Mouse (Mus musculus): ENCODE measurements at regions not wholly inside any gene's neighbourhood (a gene's known extent, or its start where the extent isn't known, plus 50 kb on each side); places are given as distances from the start of the nearest gene placed in this dataset.

DNA sequence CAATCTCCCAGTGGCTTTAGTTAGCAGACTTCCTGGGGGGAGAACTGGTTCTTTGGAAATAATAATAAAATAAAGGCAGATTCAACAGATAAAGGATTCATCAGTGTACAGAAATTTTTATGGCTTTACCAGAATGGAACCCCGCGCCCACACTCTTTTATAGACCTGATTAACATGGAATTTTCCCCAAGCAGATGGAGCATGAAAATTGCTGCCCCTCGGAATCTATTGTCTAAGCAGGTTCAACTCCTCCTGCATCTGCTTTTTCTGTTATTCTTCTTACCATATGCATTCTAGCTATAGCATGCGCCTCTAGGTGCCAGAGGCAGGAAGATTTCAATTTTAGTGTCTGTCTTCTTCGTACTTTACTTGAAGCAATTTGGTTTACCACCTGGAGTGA is 190.5 kb downstream of the Dyrk2 start:
- ATAC-seq (ENCODE audit: low FRiP score, low TSS enrichment) = no peak
- no peak for DNase-seq (ENCODE audit: low spot score)
- H3K4me2 ChIP-seq (replicated peaks; ENCODE audit: low read depth) = no peak overlapping the region
- 91% methylated on average over 5 of the region's 5 CpGs for WGBS
- H3K9me3 ChIP-seq (ENCODE audit: control insufficient read depth, low read length) = no peaks in the 10 kb centered on the region
- no peak overlapping the region for H3K4me3 ChIP-seq (ENCODE audit: low read depth, low read length)
- TF ChIP-seq CTCF (IDR thresholded peaks at IDR 0.05; ENCODE audit: low read depth) = no peak
- no peaks in the 10 kb centered on the region; the same call in 1 of the 2 replicates for H3K27me3 ChIP-seq (ENCODE audit: control insufficient read depth, insufficient read depth, low read length)
- no peak overlapping the region for H3K9ac ChIP-seq (ENCODE audit: low read length)
- H3K27ac ChIP-seq (replicated peaks) = no peak overlapping the region
- H3K4me1 ChIP-seq (replicated peaks; ENCODE audit: control insufficient read depth, insufficient read depth) = no peaks in the 10 kb centered on the region
- H3K36me3 ChIP-seq (ENCODE audit: control insufficient read depth, insufficient read depth, low read length) = no peaks in the 10 kb centered on the region

DNA sequence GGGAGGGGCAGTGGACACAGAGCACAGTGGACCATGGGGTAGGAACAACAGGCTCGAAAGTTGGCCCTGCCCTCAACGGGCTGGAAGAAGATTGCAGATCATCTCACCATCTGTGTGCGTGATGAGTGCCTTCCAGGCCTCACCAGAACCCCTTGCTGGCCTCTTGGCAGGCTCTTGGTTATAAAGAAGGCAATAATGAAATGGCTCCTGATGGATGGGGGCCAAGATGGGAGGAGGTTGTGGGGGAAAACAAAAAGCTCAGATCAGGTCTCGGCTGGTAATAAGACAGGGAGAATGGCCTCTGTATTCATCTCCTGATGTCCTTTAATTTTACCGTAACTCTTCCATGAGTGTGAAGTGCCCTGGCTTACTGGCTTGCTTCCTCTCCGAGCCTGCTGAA is 189.1 kb downstream of the Dyrk2 start:
- TF ChIP-seq EP300 (optimal IDR thresholded peaks at IDR 0.05) (no peak), CTCF (IDR thresholded peaks at IDR 0.05; ENCODE audit: low read depth) (no peak)
- Histone ChIP-seq H3K36me3 (ENCODE audit: control insufficient read depth, insufficient read depth, low read length) (no peaks in the 10 kb centered on the region), H3K27ac (replicated peaks) (no peak overlapping the region), H3K4me2 (replicated peaks; ENCODE audit: low read depth) (no peak overlapping the region), H3K4me1 (replicated peaks; ENCODE audit: control insufficient read depth, insufficient read depth) (no peaks in the 10 kb centered on the region), H3K9ac (ENCODE audit: low read length) (no peak overlapping the region), H3K27me3 (ENCODE audit: control insufficient read depth, insufficient read depth, low read length) (no peaks in the 10 kb centered on the region; the same call in 1 of the 2 replicates), H3K9me3 (ENCODE audit: control insufficient read depth, low read length) (no peaks in the 10 kb centered on the region), H3K4me3 (ENCODE audit: low read depth, low read length) (no peak overlapping the region)
- DNase-seq (ENCODE audit: low spot score) (no peak), ATAC-seq (ENCODE audit: low FRiP score, low TSS enrichment) (no peak)
- WGBS = 78% methylated on average over 6 of the region's 6 CpGs

DNA sequence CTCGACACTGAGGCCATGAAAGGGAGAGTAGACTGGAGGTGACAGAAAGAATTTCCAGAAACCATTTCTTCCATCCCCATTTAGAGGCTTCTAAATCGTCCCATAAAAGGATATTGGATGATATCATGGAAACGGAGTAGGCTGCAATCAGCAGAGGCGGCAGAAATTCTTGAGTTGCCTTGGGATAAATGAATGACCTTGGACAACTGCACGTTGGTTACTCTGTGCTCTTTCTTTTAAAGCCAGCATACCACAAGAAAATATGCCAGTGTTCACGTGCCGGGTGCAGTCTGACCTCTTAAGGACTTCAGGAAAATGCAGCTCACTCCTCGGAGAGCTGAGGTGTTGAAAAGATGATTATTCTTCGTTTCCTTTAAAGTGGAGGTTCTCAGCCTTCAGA is 186.7 kb downstream of the Dyrk2 start:
- TF ChIP-seq EP300 (optimal IDR thresholded peaks at IDR 0.05) = no peak
- no peak for TF ChIP-seq CTCF (IDR thresholded peaks at IDR 0.05; ENCODE audit: low read depth)
- no peaks in the 10 kb centered on the region for H3K4me1 ChIP-seq (replicated peaks; ENCODE audit: control insufficient read depth, insufficient read depth)

DNA sequence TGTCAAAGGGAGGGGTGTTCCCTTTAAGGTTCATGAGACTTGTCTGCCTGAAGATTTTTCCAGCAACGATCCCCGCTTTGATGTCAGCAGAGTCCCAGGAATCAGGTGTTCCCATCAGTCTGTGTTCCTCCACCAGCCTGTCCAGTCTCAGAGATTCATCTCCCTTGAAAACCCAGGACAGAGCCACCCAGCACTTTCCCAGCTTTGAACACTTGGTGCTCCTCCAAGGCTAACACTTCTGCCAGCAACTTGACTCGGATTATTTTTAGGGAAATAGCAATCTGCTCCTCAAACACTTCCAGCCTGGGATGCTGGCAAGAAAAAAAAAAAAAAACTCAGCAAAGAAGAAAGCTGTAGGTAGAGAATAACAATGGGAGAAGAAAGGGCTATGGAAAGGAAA is 170.7 kb downstream of the Dyrk2 start:
- no peak for TF ChIP-seq CTCF (IDR thresholded peaks at IDR 0.05; ENCODE audit: low read depth)
- TF ChIP-seq EP300 (optimal IDR thresholded peaks at IDR 0.05) = no peak
- Histone ChIP-seq H3K9ac (ENCODE audit: low read length) (no peak overlapping the region), H3K4me3 (ENCODE audit: low read depth, low read length) (no peak overlapping the region), H3K27ac (replicated peaks) (no peak overlapping the region), H3K27me3 (ENCODE audit: control insufficient read depth, insufficient read depth, low read length) (no peaks in the 10 kb centered on the region), H3K9me3 (ENCODE audit: control insufficient read depth, low read length) (no peaks in the 10 kb centered on the region), H3K36me3 (ENCODE audit: control insufficient read depth, insufficient read depth, low read length) (no peaks in the 10 kb centered on the region), H3K4me1 (replicated peaks; ENCODE audit: control insufficient read depth, insufficient read depth) (no peaks in the 10 kb centered on the region), H3K4me2 (replicated peaks; ENCODE audit: low read depth) (no peak overlapping the region)
- DNase-seq (ENCODE audit: low spot score) (no peak), ATAC-seq (ENCODE audit: low FRiP score, low TSS enrichment) (no peak)
- 63% methylated on average over 3 of the region's 3 CpGs for WGBS

More for the DNA sequence above, 186.7 kb downstream of the Dyrk2 start:
- Histone ChIP-seq H3K4me2 (replicated peaks; ENCODE audit: low read depth) (no peak overlapping the region), H3K4me3 (ENCODE audit: low read depth, low read length) (no peak overlapping the region), H3K27ac (replicated peaks) (no peak overlapping the region), H3K9me3 (ENCODE audit: control insufficient read depth, low read length) (no peaks in the 10 kb centered on the region), H3K27me3 (ENCODE audit: control insufficient read depth, insufficient read depth, low read length) (no peaks in the 10 kb centered on the region; the same call in 1 of the 2 replicates), H3K9ac (ENCODE audit: low read length) (no peak overlapping the region), H3K36me3 (ENCODE audit: control insufficient read depth, insufficient read depth, low read length) (no peaks in the 10 kb centered on the region)
- no peak for ATAC-seq (ENCODE audit: low FRiP score, low TSS enrichment)
- 67% methylated on average over 9 of the region's 9 CpGs for WGBS
- DNase-seq (ENCODE audit: low spot score) = no peak

DNA sequence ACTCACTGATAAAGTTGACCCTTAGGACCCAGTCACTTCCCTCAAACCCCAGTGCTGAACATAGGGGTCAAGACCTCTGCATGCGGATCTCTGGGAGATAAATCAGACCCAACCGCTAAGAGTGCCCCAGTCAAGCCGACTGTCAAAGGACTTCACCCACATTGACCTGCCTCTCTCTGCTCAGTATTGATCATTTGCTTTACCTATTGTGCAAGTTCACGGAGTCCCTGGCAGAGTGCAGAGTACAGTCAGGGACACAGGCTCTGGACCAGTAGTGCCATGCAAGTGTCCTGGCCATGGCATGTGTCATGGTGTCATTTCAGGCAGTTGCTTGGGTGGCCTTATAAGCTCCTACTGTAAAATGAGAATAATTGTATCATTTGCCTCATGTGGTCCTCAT is 169.9 kb downstream of the Dyrk2 start:
- Histone ChIP-seq H3K27ac (replicated peaks) (no peak overlapping the region), H3K4me1 (replicated peaks; ENCODE audit: control insufficient read depth, insufficient read depth) (no peaks in the 10 kb centered on the region), H3K9ac (ENCODE audit: low read length) (no peak overlapping the region), H3K4me3 (ENCODE audit: low read depth, low read length) (no peak overlapping the region), H3K36me3 (ENCODE audit: control insufficient read depth, insufficient read depth, low read length) (no peaks in the 10 kb centered on the region), H3K4me2 (replicated peaks; ENCODE audit: low read depth) (no peak overlapping the region), H3K9me3 (ENCODE audit: control insufficient read depth, low read length) (no peaks in the 10 kb centered on the region), H3K27me3 (ENCODE audit: control insufficient read depth, insufficient read depth, low read length) (no peaks in the 10 kb centered on the region)
- DNase-seq (ENCODE audit: low spot score) = no peak
- ATAC-seq (ENCODE audit: low FRiP score, low TSS enrichment) = no peak
- TF ChIP-seq EP300 (optimal IDR thresholded peaks at IDR 0.05) (no peak), CTCF (IDR thresholded peaks at IDR 0.05; ENCODE audit: low read depth) (no peak)
- 91% methylated on average over 4 of the region's 4 CpGs for WGBS

DNA sequence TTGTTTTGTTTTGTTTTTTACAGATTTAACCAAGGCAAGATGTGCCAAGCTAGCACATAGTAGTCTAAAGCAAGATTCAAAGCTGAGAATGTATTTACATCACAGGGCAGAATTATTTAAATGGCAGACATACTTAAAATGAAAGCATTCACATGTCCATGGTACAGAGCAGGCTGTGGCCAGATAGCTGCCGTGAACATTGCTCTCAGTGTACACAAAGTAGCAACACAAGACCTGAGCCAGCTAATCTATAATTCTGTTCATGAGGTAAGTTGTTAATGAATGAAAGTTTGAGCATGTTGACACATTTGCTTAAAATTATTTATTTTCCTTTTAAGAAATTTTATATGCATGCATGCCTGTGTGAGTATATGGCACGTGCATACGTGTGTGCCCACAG is 164.0 kb downstream of the Dyrk2 start:
- ATAC-seq (ENCODE audit: low FRiP score, low TSS enrichment) (no peak), DNase-seq (ENCODE audit: low spot score) (no peak)
- H3K36me3 ChIP-seq (ENCODE audit: control insufficient read depth, insufficient read depth, low read length) = no peaks in the 10 kb centered on the region
- 81% methylated on average over 3 of the region's 3 CpGs for WGBS
- no peak overlapping the region for H3K4me3 ChIP-seq (ENCODE audit: low read depth, low read length)
- H3K4me2 ChIP-seq (replicated peaks; ENCODE audit: low read depth) = no peak overlapping the region
- no peak for TF ChIP-seq CTCF (IDR thresholded peaks at IDR 0.05; ENCODE audit: low read depth)
- TF ChIP-seq EP300 (optimal IDR thresholded peaks at IDR 0.05) = no peak
- H3K4me1 ChIP-seq (replicated peaks; ENCODE audit: control insufficient read depth, insufficient read depth) = no peaks in the 10 kb centered on the region
- H3K9ac ChIP-seq (ENCODE audit: low read length) = no peak overlapping the region
- no peaks in the 10 kb centered on the region for H3K9me3 ChIP-seq (ENCODE audit: control insufficient read depth, low read length)
- no peak overlapping the region for H3K27ac ChIP-seq (replicated peaks)
- no peaks in the 10 kb centered on the region for H3K27me3 ChIP-seq (ENCODE audit: control insufficient read depth, insufficient read depth, low read length)

All from stomach, postnatal 0 days (tissue).